Mouse (Mus musculus): ENCODE results near the gene Tas2r104.

DNA sequence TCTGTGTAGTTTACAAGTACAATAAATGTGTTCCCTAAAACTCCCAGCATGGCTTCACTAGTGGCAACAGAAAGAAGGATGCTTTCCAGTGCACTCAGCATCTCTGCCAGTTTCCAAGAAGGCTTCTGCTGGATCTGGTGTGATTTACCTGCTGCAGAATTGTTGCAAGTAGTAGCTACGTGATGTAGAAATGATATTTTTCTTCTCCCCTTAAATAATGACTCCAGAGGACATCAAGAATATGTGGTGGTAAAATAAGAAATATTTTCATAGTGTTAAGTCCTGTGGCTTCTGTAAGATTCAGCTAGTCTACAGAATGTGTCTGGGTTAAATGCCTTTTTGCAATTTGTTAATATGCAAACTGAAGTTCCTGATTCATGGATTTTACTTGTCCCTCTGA is at the start of gene Tas2r104:
- no peak for TF ChIP-seq MAFK (IDR thresholded peaks at IDR 0.05; ENCODE audit: insufficient read depth, low read depth, low read length)
- TF ChIP-seq ZNF384 (IDR thresholded peaks at IDR 0.05; ENCODE audit: low read depth, low read length) = no peak
- no peak for TF ChIP-seq ZC3H11A (IDR thresholded peaks at IDR 0.05; ENCODE audit: borderline replicate concordance, low read depth, low read length)
